Mouse (Mus musculus) heart, embryonic 14.5 days (tissue): ENCODE measurements around the gene Vopp1. TPM values are rescaled to one million over a fixed set of nuclear protein-coding genes. Genes with fewer than 3 reads are reported as not detected.

Experiments used
- ATAC-seq: fragments of 200-750 bp; cut with Nextera tagmentation; 2 replicates; pipeline ENCODE4 v1.8.0; 2017; ENCODE audit warnings: low read depth, moderate TSS enrichment; ENCODE audit not compliant: insufficient number of reproducible peaks, insufficient read depth, low FRiP score
- H3K27ac ChIP-seq, 2 experiments: fragments of 200-500 bp in 1 of 2; fragments of 300-500 bp in 1 of 2; sonication (generic) in 1 of 2; replicated peaks in 1 of 2; 2 replicates each; pipeline ENCODE4 v1.5.1; 2012 to 2014; ENCODE audit warnings: low read depth in 2 of 2, low read length in 2 of 2, control low read depth in 1 of 2, mild to moderate bottlenecking in 1 of 2, mixed read lengths in 1 of 2; ENCODE audit not compliant: control insufficient read depth in 1 of 2, insufficient read depth in 1 of 2
- H3K27me3 ChIP-seq: fragments of 300-500 bp; sonication (generic); 2 replicates; pipeline ENCODE4 v1.6.1; 2014; ENCODE audit warnings: mild to moderate bottlenecking, low read length, control low read depth; ENCODE audit not compliant: control insufficient read depth, insufficient read depth
- H3K36me3 ChIP-seq: fragments of 300-500 bp; sonication (generic); 2 replicates; pipeline ENCODE4 v1.6.1; 2014; ENCODE audit warnings: mild to moderate bottlenecking, control low read depth, low read length, mixed read lengths; ENCODE audit not compliant: control insufficient read depth, insufficient read depth
- H3K4me1 ChIP-seq, 2 experiments: fragments of 200-500 bp in 1 of 2; fragments of 300-500 bp in 1 of 2; sonication (generic) in 1 of 2; 2 replicates each; pipeline ENCODE4 v1.6.1; 2012 to 2014; ENCODE audit warnings: low read length in 2 of 2, control low read depth in 1 of 2, mixed read lengths in 1 of 2; ENCODE audit not compliant: control insufficient read depth in 2 of 2, insufficient read depth in 2 of 2
- H3K4me2 ChIP-seq: fragments of 300-500 bp; sonication (generic); 2 replicates; pipeline ENCODE4 v1.6.1; 2014; ENCODE audit warnings: mild to moderate bottlenecking, low read length
- H3K4me3 ChIP-seq, 2 experiments: fragments of 200-500 bp in 1 of 2; fragments of 300-500 bp in 1 of 2; sonication (generic) in 1 of 2; 2 replicates each; pipeline ENCODE4 v1.5.1; 2012 to 2014; ENCODE audit warnings: low read length in 2 of 2, mild to moderate bottlenecking in 2 of 2, control low read depth in 1 of 2, low read depth in 1 of 2, moderate library complexity in 1 of 2; ENCODE audit not compliant: control insufficient read depth in 1 of 2, insufficient read depth in 1 of 2
- H3K9ac ChIP-seq: fragments of 300-500 bp; sonication (generic); 2 replicates; pipeline ENCODE4 v1.6.1; 2014; ENCODE audit warnings: mild to moderate bottlenecking, low read length
- H3K9me3 ChIP-seq: fragments of 300-500 bp; sonication (generic); 2 replicates; pipeline ENCODE4 v1.6.1; 2016; ENCODE audit warnings: low read length, control low read depth; ENCODE audit not compliant: control insufficient read depth
- WGBS: fragments of 180-500 bp; shearing (Covaris S2); extraction: QIAGEN DNeasy Blood & Tissue Kit; methylation state at CpG from one replicate; pipeline ENCODE4 v1.1.7; 2014; 5-methylcytosine and 5-hydroxymethylcytosine counted together
- polyA plus RNA-seq: library from polyadenylated mRNA; unstranded; fragments of >200 nt; fragmentation: Nextera tagmentation; extraction: Ambion mirVana; gene quantifications from 2 replicates; pipeline ENCODE4 v1.2.1, GENCODE M21; 2014

Gene Vopp1
- polyA plus RNA-seq, 1 experiment from 2014 or later: 14.3 TPM

- no peak for ATAC-seq
- Histone ChIP-seq H3K4me3 (0 out of 4 replicates have a peak overlapping the region, but pooled peaks of 1 of the 2 experiments have one; percentile 83), H3K27ac (no peak overlapping the region), H3K9ac (no peak overlapping the region), H3K36me3 (no peaks in the 10 kb centered on the region), H3K4me2 (peak overlapping the region; percentile 85), H3K4me1 (peaks cover 2 to 12% of the 10 kb centered on the region in 2 experiments; a peak in 1 of 4 replicates), H3K9me3 (no peaks in the 10 kb centered on the region), H3K27me3 (no peaks in the 10 kb centered on the region)
- WGBS: 65% methylated on average over 4 of the region's 4 CpGs
These were observed 123.3 kb downstream of the Vopp1 start for GRCm38 (mm10) chr6:57701686-57702085.

- no peaks in the 10 kb centered on the region for H3K9me3 ChIP-seq
- no peak overlapping the region for H3K4me2 ChIP-seq
- peaks cover 16% of the 10 kb centered on the region for H3K36me3 ChIP-seq
- no peak for ATAC-seq
- H3K4me3 ChIP-seq: no peak overlapping the region
- peaks cover 0 to 6% of the 10 kb centered on the region in 2 experiments; a peak in 1 of 4 replicates for H3K4me1 ChIP-seq
- no peak overlapping the region for H3K27ac ChIP-seq
- no peak overlapping the region for H3K9ac ChIP-seq
- WGBS: 90% methylated on average over 3 of the region's 3 CpGs
- no peaks in the 10 kb centered on the region for H3K27me3 ChIP-seq
These were observed 131.8 kb downstream of the Vopp1 start for GRCm38 (mm10) chr6:57693116-57693515.

- H3K4me2 ChIP-seq: peak within 1 kb of the TSS; percentile 84
- H3K36me3 ChIP-seq: peaks cover 31% of the 10 kb centered on the region
- WGBS: 1% methylated on average over 48 of the region's 52 CpGs
- H3K9ac ChIP-seq: peak within 1 kb of the TSS; percentile 90
- ATAC-seq: peak; percentile 96
- peaks cover 0 to 6% of the 10 kb centered on the region in 2 experiments; a peak in 1 of 4 replicates for H3K4me1 ChIP-seq
- H3K27me3 ChIP-seq: no peaks in the 10 kb centered on the region
- peak within 1 kb of the TSS; percentile 98 to 99 for H3K27ac ChIP-seq
- peak within 1 kb of the TSS; percentile 80 to 89 for H3K4me3 ChIP-seq
- H3K9me3 ChIP-seq: no peaks in the 10 kb centered on the region
These were observed 133.3 kb downstream of the Vopp1 start, which contains the start of gene Pyurf for GRCm38 (mm10) chr6:57691467-57692261. Pyurf (minus strand) TSS chr6:57692078.

DNA sequence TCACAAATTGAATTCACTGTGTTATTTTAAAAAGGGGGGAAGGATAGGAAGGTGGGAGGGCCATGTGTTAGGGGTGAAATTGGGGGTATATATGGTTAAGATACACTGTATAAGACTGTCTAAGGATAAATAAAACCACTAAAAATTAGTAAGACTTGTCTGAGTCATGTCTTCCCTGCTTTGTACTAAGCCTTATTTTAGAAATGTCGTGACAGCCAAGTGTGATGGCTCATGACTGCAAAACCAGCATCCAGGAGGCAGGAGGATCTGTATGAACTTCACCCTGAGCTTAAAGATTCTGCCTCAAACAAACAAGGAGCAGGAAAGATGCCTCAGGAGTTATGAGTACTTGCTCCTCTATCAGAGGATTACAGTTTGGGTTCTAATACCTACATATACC lies 140.8 kb downstream of the Vopp1 start:
- no peaks in the 10 kb centered on the region for H3K27me3 ChIP-seq
- H3K9me3 ChIP-seq: 0 out of 2 replicates have a peak, but pooled peaks cover 3% of the 10 kb centered on the region
- ATAC-seq: no peak
- no peak overlapping the region for H3K9ac ChIP-seq
- H3K36me3 ChIP-seq: peaks cover 51% of the 10 kb centered on the region
- H3K4me2 ChIP-seq: no peak overlapping the region
- no peaks in the 10 kb centered on the region for H3K4me1 ChIP-seq
- 79% methylated on average over 1 of the region's 1 CpGs for WGBS
- H3K27ac ChIP-seq: no peak overlapping the region
- no peak overlapping the region for H3K4me3 ChIP-seq

Other genes starting within 250 kb of the Vopp1 start
- gene Herc6, start 244.2 kb downstream of the Vopp1 start, polyA plus RNA-seq: 4.9 and 5.3 TPM in 2 replicates
- gene Pyurf, start 133.1 kb downstream of the Vopp1 start, polyA plus RNA-seq: 32.5 and 32.6 TPM in 2 replicates
- gene Lancl2, start 122.6 kb downstream of the Vopp1 start, polyA plus RNA-seq: 18.4 and 20.3 TPM in 2 replicates
- not detected in 2 replicates for gene Vmn1r21, start 25.2 kb upstream of the Vopp1 start, polyA plus RNA-seq
- gene Vmn1r22, start 82.9 kb upstream of the Vopp1 start, polyA plus RNA-seq: not detected in 2 replicates
- not detected in 2 replicates for gene Vmn1r23, start 101.7 kb upstream of the Vopp1 start, polyA plus RNA-seq
- not detected in 2 replicates for gene Vmn1r24, start 136.3 kb upstream of the Vopp1 start, polyA plus RNA-seq
- gene Vmn1r25, start 155.7 kb upstream of the Vopp1 start, polyA plus RNA-seq: not detected in 2 replicates
- gene Vmn1r26, start 190.0 kb upstream of the Vopp1 start, polyA plus RNA-seq: not detected in 2 replicates